Mouse (Mus musculus) CH12.LX (cell line): ENCODE measurements at regions not wholly inside any gene's neighbourhood (a gene's known extent, or its start where the extent isn't known, plus 50 kb on each side); places are given as distances from the start of the nearest gene placed in this dataset.

Experiments used
- CTCF ChIP-seq, 2 experiments: IDR thresholded peaks in 1 of 2; conservative IDR thresholded peaks in 1 of 2; 2 replicates each; pipeline ENCODE4 v1.5.1; 2011 to 2012; ENCODE audit warnings: low read depth in 2 of 2, low read length in 2 of 2, improper control_type of control experiment in 1 of 2, inconsistent platforms in 1 of 2, mild to moderate bottlenecking in 1 of 2, moderate library complexity in 1 of 2
- ELF1 ChIP-seq: IDR thresholded peaks from 2 replicates; pipeline ENCODE4 v1.6.1; 2014; ENCODE audit warnings: low read depth, mild to moderate bottlenecking, inconsistent platforms, low read length, improper control_type of control experiment
- POLR2A ChIP-seq: IDR thresholded peaks from 2 replicates; pipeline ENCODE4 v1.6.1; 2011; ENCODE audit warnings: low read depth, mild to moderate bottlenecking, improper control_type of control experiment, low read length
- TBP ChIP-seq: conservative IDR thresholded peaks from 2 replicates; pipeline ENCODE4 v1.6.1; 2011; ENCODE audit warnings: low read depth, low read length, improper control_type of control experiment

DNA sequence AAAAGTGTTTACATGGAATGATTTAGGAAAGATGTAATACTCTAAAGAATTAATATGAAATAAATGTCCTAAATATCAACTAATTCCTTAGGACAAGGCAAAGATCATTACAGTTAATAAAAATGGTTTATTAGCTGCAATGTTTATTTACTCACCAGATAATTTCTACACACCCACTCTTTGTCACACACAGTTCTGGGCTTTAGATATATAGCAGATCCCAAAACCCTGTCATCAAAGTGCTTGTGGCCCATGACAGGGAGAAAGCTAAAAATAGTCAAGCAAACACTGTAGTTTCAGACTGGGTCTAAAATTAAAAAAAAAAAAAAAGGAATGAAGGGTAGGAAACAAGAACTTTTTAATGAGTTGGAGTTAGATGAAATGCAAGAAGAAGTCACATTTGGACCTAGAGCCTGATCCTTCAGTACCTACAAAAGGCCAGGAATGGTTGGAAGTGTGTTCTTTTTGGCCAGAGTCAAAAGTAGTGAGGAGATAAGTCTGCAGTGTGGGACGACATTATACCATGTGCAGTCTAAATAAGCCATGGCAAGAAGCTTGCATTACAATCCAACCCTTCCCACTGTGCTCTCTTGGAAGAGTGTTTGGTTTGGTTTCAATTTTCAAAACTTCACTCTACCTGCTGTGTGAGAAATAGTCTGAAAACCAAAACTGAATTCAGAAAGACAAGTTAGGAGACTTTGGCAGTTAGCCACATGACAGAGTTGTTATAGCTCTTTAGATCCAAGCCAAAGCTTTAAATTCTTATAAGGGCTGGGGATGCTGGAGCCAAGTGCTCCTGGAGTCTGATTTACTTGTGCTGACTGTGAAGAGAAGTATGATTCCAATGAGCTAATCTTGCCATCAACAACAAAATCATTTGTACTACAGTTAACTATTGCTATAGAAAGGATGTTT, 266.5 kb upstream of the Irak1bp1 start:
- TF ChIP-seq POLR2A (no peak), ELF1 (no peak), CTCF (conservative IDR thresholded peaks at IDR 0.05 in 1 of 2, IDR thresholded peaks at IDR 0.05 in 1 of 2; ENCODE audit: low read depth in 2 of 2, low read length in 2 of 2) (no peak), TBP (no peak)
